Mouse (Mus musculus) embryonic facial prominence, embryonic 11.5 days (tissue): ENCODE data around the gene Dnah17. TPM values are rescaled to one million over a fixed set of nuclear protein-coding genes. Genes with fewer than 3 reads are reported as not detected.
A peak's percentile ranks its signal among the peaks of the same experiment; 100 is the strongest.

Experiments
- ATAC-seq: fragments of 200-750 bp; cut with Nextera tagmentation; replicated peaks from 2 replicates; pipeline ENCODE4 v1.8.0; 2017; ENCODE audit warnings: low read depth; ENCODE audit not compliant: insufficient number of reproducible peaks, low FRiP score, low TSS enrichment
- DNase-seq: peaks from one replicate; pipeline ENCODE4 v3.0.0-alpha.2; 2015; ENCODE audit warnings: low spot score
- H3K27ac ChIP-seq: fragments of 300-500 bp; sonication (generic); replicated peaks from 2 replicates; pipeline ENCODE4 v1.5.1; 2014; ENCODE audit warnings: mild to moderate bottlenecking, low read depth, low read length, control low read depth
- H3K27me3 ChIP-seq: fragments of 300-500 bp; sonication (generic); 2 replicates; pipeline ENCODE4 v1.6.1; 2014; ENCODE audit warnings: mild to moderate bottlenecking, low read length, moderate library complexity, mixed read lengths; ENCODE audit not compliant: control insufficient read depth, insufficient read depth
- H3K36me3 ChIP-seq: fragments of 300-500 bp; sonication (generic); replicated peaks from 2 replicates; pipeline ENCODE4 v1.6.1; 2014; ENCODE audit warnings: low read depth, mild to moderate bottlenecking, low read length, moderate library complexity, mixed read lengths; ENCODE audit not compliant: control insufficient read depth, insufficient read depth
- H3K4me1 ChIP-seq: fragments of 300-500 bp; sonication (generic); 2 replicates; pipeline ENCODE4 v1.6.1; 2014; ENCODE audit warnings: low read length, mixed read lengths; ENCODE audit not compliant: control insufficient read depth, insufficient read depth
- H3K4me2 ChIP-seq: fragments of 300-500 bp; sonication (generic); 2 replicates; pipeline ENCODE4 v1.6.1; 2014; ENCODE audit warnings: low read depth, mild to moderate bottlenecking, control low read depth, low read length, moderate library complexity
- H3K4me3 ChIP-seq: fragments of 300-500 bp; sonication (generic); 2 replicates; pipeline ENCODE4 v1.5.1; 2014; ENCODE audit warnings: low read depth, low read length, control low read depth
- H3K9ac ChIP-seq: fragments of 300-500 bp; sonication (generic); replicated peaks from 2 replicates; pipeline ENCODE4 v1.6.1; 2014; ENCODE audit warnings: mild to moderate bottlenecking, control low read depth, low read length
- H3K9me3 ChIP-seq: fragments of 300-500 bp; sonication (generic); replicated peaks from 2 replicates; pipeline ENCODE4 v1.6.1; 2016; ENCODE audit warnings: mild to moderate bottlenecking, low read length, inconsistent platforms, mixed read lengths; ENCODE audit not compliant: control insufficient read depth
- WGBS: fragments of 180-500 bp; shearing (Covaris S2); extraction: QIAGEN DNeasy Blood & Tissue Kit; methylation state at CpG from one replicate; pipeline ENCODE4 v1.1.7; 2014; 5-methylcytosine and 5-hydroxymethylcytosine counted together
- polyA plus RNA-seq: library from polyadenylated mRNA; unstranded; fragments of >200 nt; fragmentation: Nextera tagmentation; extraction: Ambion mirVana; gene quantifications from 2 replicates; pipeline ENCODE4 v1.2.1, GENCODE M21; 2014

Gene Dnah17
- polyA plus RNA-seq, 1 experiment from 2014 or later: 0.10 TPM

- peak; percentile 82 for DNase-seq
- WGBS: 8% methylated on average over 6 of the region's 6 CpGs
- Histone ChIP-seq H3K9me3 (no peaks in the 10 kb centered on the region), H3K27ac (no peak overlapping the region), H3K27me3 (no peaks in the 10 kb centered on the region), H3K4me1 (no peaks in the 10 kb centered on the region), H3K4me3 (no peak overlapping the region), H3K9ac (no peak overlapping the region), H3K36me3 (no peaks in the 10 kb centered on the region), H3K4me2 (no peak overlapping the region)
- ATAC-seq: no peak
Measured at GRCm38 (mm10) chr11:118083811-118084210, 46.6 kb downstream of the Dnah17 start.

GRCm38 (mm10) chr11:118082294-118082693 is 48.1 kb downstream of the Dnah17 start:
- WGBS: 82% methylated on average over 14 of the region's 14 CpGs
- H3K36me3 ChIP-seq: no peaks in the 10 kb centered on the region
- H3K9ac ChIP-seq: no peak overlapping the region
- no peak overlapping the region for H3K27ac ChIP-seq
- H3K9me3 ChIP-seq: no peaks in the 10 kb centered on the region
- no peaks in the 10 kb centered on the region for H3K4me1 ChIP-seq
- no peak overlapping the region for H3K4me3 ChIP-seq
- no peaks in the 10 kb centered on the region for H3K27me3 ChIP-seq
- no peak for DNase-seq
- no peak overlapping the region for H3K4me2 ChIP-seq
- ATAC-seq: no peak

GRCm38 (mm10) chr11:118079750-118080149 is 50.7 kb downstream of the Dnah17 start:
- Histone ChIP-seq H3K9ac (no peak overlapping the region), H3K4me3 (no peak overlapping the region), H3K4me2 (no peak overlapping the region), H3K9me3 (no peaks in the 10 kb centered on the region), H3K27me3 (no peaks in the 10 kb centered on the region), H3K36me3 (no peaks in the 10 kb centered on the region), H3K4me1 (no peaks in the 10 kb centered on the region), H3K27ac (no peak overlapping the region)
- DNase-seq (no peak), ATAC-seq (no peak)
- 82% methylated on average over 14 of the region's 14 CpGs for WGBS

- H3K9ac ChIP-seq: no peak overlapping the region
- no peaks in the 10 kb centered on the region for H3K4me1 ChIP-seq
- DNase-seq (no peak), ATAC-seq (no peak)
- no peaks in the 10 kb centered on the region for H3K27me3 ChIP-seq
- 81% methylated on average over 6 of the region's 6 CpGs for whole genome bisulfite sequencing
- no peak overlapping the region for H3K27ac ChIP-seq
- H3K4me2 ChIP-seq: no peak overlapping the region
- H3K36me3 ChIP-seq: no peaks in the 10 kb centered on the region
- no peaks in the 10 kb centered on the region for H3K9me3 ChIP-seq
- H3K4me3 ChIP-seq: no peak overlapping the region
Measured at GRCm38 (mm10) chr11:118076929-118077328, 53.5 kb downstream of the Dnah17 start.

- H3K36me3 ChIP-seq: no peaks in the 10 kb centered on the region
- no peak for DNase-seq
- no peak overlapping the region for H3K27ac ChIP-seq
- no peak overlapping the region for H3K9ac ChIP-seq
- no peak for ATAC-seq
- no peaks in the 10 kb centered on the region for H3K4me1 ChIP-seq
- no peak overlapping the region for H3K4me3 ChIP-seq
- H3K4me2 ChIP-seq: no peak overlapping the region
- no peaks in the 10 kb centered on the region for H3K9me3 ChIP-seq
- 66% methylated on average over 17 of the region's 17 CpGs for WGBS
- no peaks in the 10 kb centered on the region for H3K27me3 ChIP-seq
Measured at GRCm38 (mm10) chr11:118075035-118075522, 55.4 kb downstream of the Dnah17 start.

GRCm38 (mm10) chr11:118071227-118071912 is 59.1 kb downstream of the Dnah17 start:
- WGBS: 52% methylated on average over 11 of the region's 11 CpGs
- H3K9ac ChIP-seq: no peak overlapping the region
- no peaks in the 10 kb centered on the region for H3K36me3 ChIP-seq
- no peaks in the 10 kb centered on the region for H3K9me3 ChIP-seq
- H3K27me3 ChIP-seq: no peaks in the 10 kb centered on the region
- no peak for ATAC-seq
- H3K4me3 ChIP-seq: no peak overlapping the region
- no peak overlapping the region for H3K4me2 ChIP-seq
- no peak overlapping the region for H3K27ac ChIP-seq
- no peak for DNase-seq
- no peaks in the 10 kb centered on the region for H3K4me1 ChIP-seq

- no peak overlapping the region for H3K4me2 ChIP-seq
- no peaks in the 10 kb centered on the region for H3K36me3 ChIP-seq
- ATAC-seq (no peak), DNase-seq (no peak)
- WGBS: 81% methylated on average over 16 of the region's 16 CpGs
- H3K4me1 ChIP-seq: no peaks in the 10 kb centered on the region
- H3K9ac ChIP-seq: no peak overlapping the region
- no peaks in the 10 kb centered on the region for H3K9me3 ChIP-seq
- no peaks in the 10 kb centered on the region for H3K27me3 ChIP-seq
- H3K4me3 ChIP-seq: no peak overlapping the region
- H3K27ac ChIP-seq: no peak overlapping the region
Measured at GRCm38 (mm10) chr11:118068812-118069332, 61.6 kb downstream of the Dnah17 start.

GRCm38 (mm10) chr11:118067588-118067987 is 62.8 kb downstream of the Dnah17 start:
- WGBS: 75% methylated on average over 8 of the region's 8 CpGs
- Histone ChIP-seq H3K9me3 (no peaks in the 10 kb centered on the region), H3K36me3 (no peaks in the 10 kb centered on the region), H3K27me3 (no peaks in the 10 kb centered on the region), H3K4me2 (no peak overlapping the region), H3K27ac (no peak overlapping the region), H3K4me1 (no peaks in the 10 kb centered on the region), H3K9ac (no peak overlapping the region), H3K4me3 (no peak overlapping the region)
- DNase-seq: no peak
- ATAC-seq: no peak
